Mouse (Mus musculus) bone marrow, adult 2 months (tissue): ENCODE measurements around the gene Clec4b2. TPM values are rescaled to one million over a fixed set of nuclear protein-coding genes. Genes with fewer than 3 reads are reported as not detected.
A peak's percentile ranks its signal among the peaks of the same experiment; 100 is the strongest.
"Not testable (repeated sequence)": the region's sequence is repeated elsewhere in the genome, so short reads cannot be mapped to it uniquely, and the experiment has no call there.

Experiments used
- H3K27ac ChIP-seq: fragments of 200-500 bp; 2 replicates; pipeline ENCODE4 v1.5.1; 2012; ENCODE audit warnings: low read depth, mild to moderate bottlenecking, control low read depth, inconsistent platforms, low read length; ENCODE audit not compliant: control insufficient read depth, poor library complexity, insufficient read depth
- H3K4me1 ChIP-seq: fragments of 200-500 bp; 2 replicates; pipeline ENCODE4 v1.6.1; 2011; ENCODE audit warnings: low read length; ENCODE audit not compliant: control insufficient read depth, insufficient read depth
- H3K4me3 ChIP-seq: fragments of 200-500 bp; replicated peaks from 2 replicates; pipeline ENCODE3; 2011; ENCODE audit warnings: mild to moderate bottlenecking, low read depth, low read length, control low read depth; ENCODE audit not compliant: control insufficient read depth
- CTCF ChIP-seq: fragments of 200-500 bp; IDR thresholded peaks from 2 replicates; pipeline ENCODE4 v1.5.1; 2011; ENCODE audit warnings: low read length, control low read depth; ENCODE audit not compliant: control insufficient read depth, insufficient read depth
- POLR2A ChIP-seq: fragments of 200-500 bp; IDR thresholded peaks from 2 replicates; pipeline ENCODE4 v1.6.1; 2011; ENCODE audit warnings: low read depth, mild to moderate bottlenecking, control low read depth, low read length, borderline replicate concordance; ENCODE audit not compliant: control insufficient read depth
- WGBS: fragments of 180-500 bp; shearing (Covaris S2); methylation state at CpG from one replicate; pipeline ENCODE4 v1.1.7; 2018; 5-methylcytosine and 5-hydroxymethylcytosine counted together
- polyA plus RNA-seq: library from polyadenylated mRNA; stranded (reverse); fragments of >200 nt; gene quantifications from 2 replicates; pipeline ENCODE4 v1.2.4, GENCODE M21; 2011; ENCODE audit warnings: low replicate concordance; ENCODE audit not compliant: missing spikeins, insufficient read depth, insufficient read length

Clec4b2 gene
- polyA plus RNA-seq: 1.3 and 1.7 TPM in 2 replicates

DNA sequence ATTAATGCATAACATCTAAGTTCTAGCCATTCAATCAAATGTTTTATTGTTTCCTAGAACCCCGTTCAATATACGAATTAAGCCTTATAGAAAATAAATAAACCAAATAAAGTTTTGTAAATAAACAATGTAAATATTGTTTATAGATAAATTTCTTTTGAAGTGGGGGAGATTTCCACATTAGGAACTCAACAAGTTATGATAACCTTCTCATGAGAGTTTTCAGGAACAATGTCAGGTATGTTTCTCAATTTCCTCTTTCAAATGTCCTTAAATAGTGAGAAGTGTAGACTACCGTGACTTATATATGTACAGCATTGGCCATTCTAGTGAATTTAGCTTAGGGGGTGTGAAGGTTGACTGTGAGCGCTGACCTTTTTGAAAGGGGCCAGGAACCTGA, at the start of gene Clec4b2:
Gene Clec4b2 (plus strand): TSS at position 301 of the 400 bp plus-strand sequence.
- peaks cover 3% of the 10 kb centered on the region for H3K4me1 ChIP-seq
- peak within 1 kb of the TSS; percentile 58 for H3K4me3 ChIP-seq
- TF ChIP-seq POLR2A: no peak
- TF ChIP-seq CTCF: no peak
- 68% methylated on average over 4 of the region's 4 CpGs for WGBS
- H3K27ac ChIP-seq: no peak within 1 kb of the TSS

DNA sequence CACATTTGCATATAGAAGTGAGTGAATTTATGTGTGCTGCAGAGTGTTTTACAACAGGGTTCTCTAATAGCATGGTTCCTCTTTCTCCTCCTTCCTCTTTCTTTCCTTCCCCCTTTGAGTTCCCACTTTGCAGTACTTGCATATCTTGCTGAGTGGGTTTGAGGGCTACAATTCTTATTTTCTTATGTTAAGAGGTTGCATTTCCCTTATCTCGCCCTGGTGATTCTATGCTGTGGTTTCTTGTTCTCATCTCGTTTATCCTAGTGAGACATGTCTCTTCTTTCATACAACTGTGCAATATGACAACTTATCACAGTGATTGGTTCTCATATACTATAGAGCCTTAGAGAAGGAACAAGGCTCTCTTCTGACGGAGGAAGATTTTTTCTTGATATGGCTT, 49.5 kb upstream of the Clec4b2 start:
- Histone ChIP-seq H3K27ac (no peak overlapping the region; the same call in 1 of the 2 replicates), H3K4me1 (peaks cover 4% of the 10 kb centered on the region), H3K4me3 (peak overlapping the region; percentile 54)
- 3% methylated on average over 3 of the region's 3 CpGs for WGBS
- TF ChIP-seq CTCF (no peak), POLR2A (no peak)

GRCm38 (mm10) chr6:123127173-123127572, 45.5 kb upstream of the Clec4b2 start:
- no peak overlapping the region for H3K27ac ChIP-seq
- H3K4me3 ChIP-seq: no peak overlapping the region
- H3K4me1 ChIP-seq: peaks cover 1% of the 10 kb centered on the region
- TF ChIP-seq POLR2A (no peak), CTCF (no peak)
- WGBS: 27% methylated on average over 1 of the region's 1 CpGs

DNA sequence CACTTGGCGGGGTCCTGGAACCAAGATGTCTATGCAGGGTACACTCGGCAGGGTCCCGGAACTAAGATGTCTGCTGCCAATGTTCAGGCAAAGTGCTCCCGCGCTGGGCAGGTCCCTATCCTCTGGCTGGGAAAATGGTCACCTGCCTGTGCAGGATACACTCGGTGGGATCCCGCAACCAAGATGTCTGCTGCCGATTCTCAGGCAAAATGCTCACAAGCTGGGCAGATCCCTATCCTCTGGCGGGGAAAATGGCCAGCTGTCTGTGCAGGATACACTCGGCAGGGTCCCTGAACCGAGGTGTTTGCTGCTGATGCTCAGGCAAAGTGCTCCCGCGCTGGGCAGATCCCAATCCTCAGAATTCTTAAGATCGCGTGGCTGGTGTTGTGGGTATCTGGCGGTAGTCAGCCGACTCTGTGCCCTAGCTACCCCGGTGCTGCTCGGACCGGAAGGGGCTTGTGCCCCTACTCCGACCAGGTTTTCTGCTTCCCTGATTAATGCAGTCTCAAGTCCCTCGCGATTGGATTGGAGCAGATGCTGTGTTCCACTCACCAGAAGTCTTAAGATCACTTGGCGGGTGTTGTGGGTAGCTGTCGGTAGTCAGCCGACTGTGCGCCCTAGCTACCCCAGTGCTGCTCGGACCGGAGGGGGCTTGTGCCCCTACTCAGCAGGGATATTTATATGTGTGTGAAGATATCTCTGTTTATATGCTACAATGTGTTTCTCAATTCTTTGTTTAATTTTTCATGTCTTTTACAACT, 34.7 kb upstream of the Clec4b2 start:
- WGBS: 75% methylated on average over 29 of the region's 29 CpGs
- not testable (repeated sequence) for H3K4me3 ChIP-seq, H3K4me1 ChIP-seq, H3K27ac ChIP-seq

DNA sequence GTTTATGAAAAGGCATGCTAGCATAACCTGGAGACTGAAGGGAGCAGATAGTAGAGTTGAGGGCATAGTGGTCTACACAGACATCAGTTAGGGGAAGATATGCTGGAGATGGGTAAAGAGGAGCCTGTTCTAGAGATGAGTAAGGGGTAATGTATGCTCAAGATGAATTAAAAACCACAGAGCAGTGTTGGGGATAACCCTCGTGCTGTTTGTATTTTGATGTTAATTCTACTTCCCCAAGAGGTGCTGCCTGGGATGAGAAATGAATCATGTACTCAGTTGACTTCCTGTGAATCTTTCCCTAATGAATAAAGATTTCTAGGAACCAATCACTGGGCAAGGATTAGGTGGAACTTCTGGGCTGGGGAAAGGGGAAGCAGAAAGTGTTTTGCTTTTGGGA, 2.6 kb upstream of the Clec4b2 start:
- H3K27ac ChIP-seq: no peak overlapping the region
- no peak for TF ChIP-seq CTCF
- no peak for TF ChIP-seq POLR2A
- H3K4me1 ChIP-seq: peaks cover 3% of the 10 kb centered on the region
- no peak overlapping the region for H3K4me3 ChIP-seq
- WGBS: 3% methylated on average over 1 of the region's 1 CpGs

- TF ChIP-seq POLR2A (no peak), CTCF (no peak)
- Histone ChIP-seq H3K4me1 (peaks cover 3% of the 10 kb centered on the region), H3K4me3 (no peak overlapping the region), H3K27ac (no peak overlapping the region)
These were observed 1.7 kb upstream of the Clec4b2 start for GRCm38 (mm10) chr6:123171040-123171439.

DNA sequence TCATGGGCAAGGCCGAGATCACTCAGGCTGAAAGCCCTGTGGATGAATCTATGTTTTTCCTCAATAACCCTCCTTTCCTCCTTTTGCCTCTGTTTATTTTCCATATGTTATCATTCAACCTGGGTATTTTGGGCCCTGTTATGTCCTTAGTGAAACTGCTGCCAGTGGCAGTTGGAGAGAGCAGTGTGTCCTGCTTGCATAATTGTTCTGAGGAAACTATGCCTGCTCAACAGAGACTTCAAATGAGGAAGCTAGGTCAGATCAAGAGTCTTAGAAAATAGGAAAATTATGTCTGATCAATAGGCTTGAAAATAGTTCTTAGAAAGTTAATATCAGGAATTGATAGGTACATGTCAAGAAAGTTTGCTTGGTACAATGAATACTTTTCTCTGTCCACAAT, 2.9 kb downstream of the Clec4b2 start:
- Histone ChIP-seq H3K27ac (no peak overlapping the region; the same call in 1 of the 2 replicates), H3K4me3 (no peak overlapping the region), H3K4me1 (peaks cover 3% of the 10 kb centered on the region)
- 45% methylated on average over 1 of the region's 1 CpGs for WGBS
- TF ChIP-seq POLR2A: no peak
- no peak for TF ChIP-seq CTCF

GRCm38 (mm10) chr6:123184862-123185261, 12.2 kb downstream of the Clec4b2 start:
- H3K27ac ChIP-seq, H3K4me1 ChIP-seq, H3K4me3 ChIP-seq: not testable (repeated sequence)
- peak; percentile 70 for TF ChIP-seq CTCF
- WGBS: 26% methylated on average over 2 of the region's 2 CpGs
